Mouse (Mus musculus) CH12.LX (cell line): ENCODE data around the gene Mex3d. TPM values are rescaled to one million over a fixed set of nuclear protein-coding genes. Genes with fewer than 3 reads are reported as not detected.
A peak's percentile ranks its signal among the peaks of the same experiment; 100 is the strongest.

ENCODE experiments used
- DNase-seq: peaks from one replicate; pipeline ENCODE4 v3.0.0-alpha.2; 2013; ENCODE audit errors: extremely low read depth
- H3K27ac ChIP-seq: 2 replicates; pipeline ENCODE4 v1.5.1; 2012; ENCODE audit warnings: low read depth, mild to moderate bottlenecking, control low read depth, moderate library complexity; ENCODE audit not compliant: insufficient read depth
- H3K27me3 ChIP-seq: replicated peaks from 2 replicates; pipeline ENCODE3; 2012; ENCODE audit warnings: inconsistent platforms
- H3K36me3 ChIP-seq, 2 experiments: replicated peaks in 1 of 2; 2 replicates each; pipeline versions ENCODE3 to v1.6.1; 2012; ENCODE audit warnings: inconsistent platforms in 1 of 2, low read length in 1 of 2, mild to moderate bottlenecking in 1 of 2, mixed read lengths in 1 of 2, moderate library complexity in 1 of 2; ENCODE audit not compliant: control insufficient read depth in 1 of 2, insufficient read depth in 1 of 2
- H3K4me1 ChIP-seq, 2 experiments: 2 replicates each; pipeline ENCODE4 v1.6.1; 2012; ENCODE audit warnings: inconsistent platforms in 1 of 2, moderate library complexity in 1 of 2; ENCODE audit not compliant: insufficient read depth in 2 of 2, control insufficient read depth in 1 of 2
- H3K4me2 ChIP-seq: 2 replicates; pipeline ENCODE4 v1.6.1; 2012; ENCODE audit warnings: low read depth, mild to moderate bottlenecking, control low read depth; ENCODE audit not compliant: poor library complexity, insufficient read depth, severe bottlenecking
- H3K4me3 ChIP-seq, 3 experiments: fragments of 150-350 bp in 1 of 3; sonication (generic) in 1 of 3; replicated peaks in 1 of 3; 2 replicates each; pipeline versions ENCODE3 to v1.5.1; 2011 to 2012; ENCODE audit warnings: low read depth in 2 of 3, low read length in 2 of 3, mild to moderate bottlenecking in 2 of 3, moderate library complexity in 2 of 3, control low read depth in 1 of 3, improper control_type of control experiment in 1 of 3, inconsistent platforms in 1 of 3, mixed read lengths in 1 of 3; ENCODE audit not compliant: poor library complexity in 1 of 3
- H3K79me2 ChIP-seq: replicated peaks from 2 replicates; pipeline ENCODE4 v1.6.1; 2012; ENCODE audit warnings: mild to moderate bottlenecking, moderate library complexity; ENCODE audit not compliant: control insufficient read depth, poor library complexity, insufficient read depth, severe bottlenecking; ENCODE audit errors: extremely low read depth
- H3K9ac ChIP-seq: 2 replicates; pipeline ENCODE4 v1.6.1; 2012; ENCODE audit warnings: low read depth, mild to moderate bottlenecking, control low read depth, moderate library complexity; ENCODE audit not compliant: insufficient read depth
- H3K9me3 ChIP-seq: replicated peaks from 2 replicates; pipeline ENCODE3; 2012; ENCODE audit warnings: low read length, inconsistent platforms, mixed read lengths
- CHD1 ChIP-seq: IDR thresholded peaks from 2 replicates; pipeline ENCODE4 v1.6.1; 2012; ENCODE audit warnings: low read depth, low read length, improper control_type of control experiment, inconsistent platforms
- CHD2 ChIP-seq: IDR thresholded peaks from 2 replicates; pipeline ENCODE4 v1.6.1; 2011; ENCODE audit warnings: low read length, improper control_type of control experiment
- ELF1 ChIP-seq: IDR thresholded peaks from 2 replicates; pipeline ENCODE4 v1.6.1; 2014; ENCODE audit warnings: low read depth, mild to moderate bottlenecking, inconsistent platforms, low read length, improper control_type of control experiment
- EP300 ChIP-seq: IDR thresholded peaks from 2 replicates; pipeline ENCODE4 v1.6.1; 2011; ENCODE audit warnings: low read length, improper control_type of control experiment
- ETS1 ChIP-seq: conservative IDR thresholded peaks from 2 replicates; pipeline ENCODE4 v1.6.1; 2012; ENCODE audit warnings: low read depth, mild to moderate bottlenecking, inconsistent platforms, low read length, improper control_type of control experiment, moderate library complexity
- HCFC1 ChIP-seq: IDR thresholded peaks from 2 replicates; pipeline ENCODE4 v1.6.1; 2012; ENCODE audit warnings: low read depth, mild to moderate bottlenecking, inconsistent platforms, low read length, improper control_type of control experiment
- KAT2A ChIP-seq: IDR thresholded peaks from 2 replicates; pipeline ENCODE4 v1.6.1; 2012; ENCODE audit warnings: low read length, improper control_type of control experiment, inconsistent platforms; ENCODE audit not compliant: insufficient replicate concordance
- MAZ ChIP-seq: IDR thresholded peaks from 2 replicates; pipeline ENCODE4 v1.6.1; 2012; ENCODE audit warnings: low read depth, mild to moderate bottlenecking, inconsistent platforms, low read length, improper control_type of control experiment, moderate library complexity
- MYC ChIP-seq: IDR thresholded peaks from 2 replicates; pipeline ENCODE4 v1.6.1; 2011; ENCODE audit warnings: low read depth, mild to moderate bottlenecking, improper control_type of control experiment, low read length
- NELFE ChIP-seq: IDR thresholded peaks from 2 replicates; pipeline ENCODE4 v1.6.1; 2011; ENCODE audit warnings: low read depth, low read length, improper control_type of control experiment
- NRF1 ChIP-seq: IDR thresholded peaks from 2 replicates; pipeline ENCODE4 v1.6.1; 2014; ENCODE audit warnings: low read depth, mild to moderate bottlenecking, inconsistent platforms, low read length, improper control_type of control experiment, moderate library complexity
- POLR2A ChIP-seq: IDR thresholded peaks from 2 replicates; pipeline ENCODE4 v1.6.1; 2011; ENCODE audit warnings: low read depth, mild to moderate bottlenecking, improper control_type of control experiment, low read length
- POLR2AphosphoS2 ChIP-seq: IDR thresholded peaks from 2 replicates; pipeline ENCODE4 v1.6.1; 2011; ENCODE audit warnings: low read depth, low read length, improper control_type of control experiment
- TBP ChIP-seq: conservative IDR thresholded peaks from 2 replicates; pipeline ENCODE4 v1.6.1; 2011; ENCODE audit warnings: low read depth, low read length, improper control_type of control experiment
- TCF12 ChIP-seq: IDR thresholded peaks from 2 replicates; pipeline ENCODE4 v1.6.1; 2014; ENCODE audit warnings: low read depth, mild to moderate bottlenecking, inconsistent platforms, low read length, improper control_type of control experiment
- ZC3H11A ChIP-seq: IDR thresholded peaks from 2 replicates; pipeline ENCODE4 v1.6.1; 2012; ENCODE audit warnings: low read depth, mild to moderate bottlenecking, inconsistent platforms, low read length, improper control_type of control experiment
- ZMIZ1 ChIP-seq: IDR thresholded peaks from 2 replicates; pipeline ENCODE4 v1.6.1; 2012; ENCODE audit warnings: low read depth, mild to moderate bottlenecking, inconsistent platforms, low read length, improper control_type of control experiment
- dilution Hi-C: fragments of 300-500 bp; cut with MboI; formaldehyde crosslinking; loops from 2 replicates; pipeline ENCODE4 v1.14.3; 2020; ENCODE audit warnings: low sequenced_read_pairs; ENCODE audit not compliant: extremely low pct_unique_long_range_greater_than_20kb, extremely low pct_ligation_motif_present
- in situ Hi-C: fragments of 300-500 bp; cut with MboI; formaldehyde crosslinking; loops from 3 replicates; pipeline ENCODE4 v1.14.3; 2019; ENCODE audit warnings: low sequenced_read_pairs, low pct_ligation_motif_present, low pct_unique_long_range_greater_than_20kb, mixed read lengths
- polyA plus RNA-seq: library from polyadenylated mRNA; unstranded; fragments of >175 nt; gene quantifications from 2 replicates; pipeline ENCODE4 v1.2.1, GENCODE M21; 2012; ENCODE audit warnings: low read depth; ENCODE audit not compliant: insufficient read length
- total RNA-seq, 2 experiments: library from RNA; depleted of rRNA; stranded (reverse); fragments of 300-350 nt in 1 of 2; fragments of >200 nt in 1 of 2; gene quantifications; 2 replicates each; pipeline ENCODE4 v1.2.3; 2012 to 2014

Gene Mex3d
- total and polyA plus RNA-seq, 3 experiments, result 5.9 to 8.5 (median 6.6) TPM

GRCm38 (mm10) chr10:80407924-80408323, 20.5 kb upstream of the Mex3d start:
- no peak overlapping the region for H3K9ac ChIP-seq
- in situ Hi-C loops (no loop called here), dilution Hi-C loops (no loop called here)
- H3K27ac ChIP-seq, result peak overlapping the region; percentile 48; the same call in 1 of the 2 replicates
- peaks cover 59 to 77% of the 10 kb centered on the region in 2 experiments for H3K36me3 ChIP-seq
- peaks cover 9% of the 10 kb centered on the region for H3K9me3 ChIP-seq
- DNase-seq, result no peak
- peaks cover 20 to 33% of the 10 kb centered on the region in 2 experiments for H3K4me1 ChIP-seq
- TF ChIP-seq CHD1 (no peak), ZC3H11A (no peak), ZMIZ1 (peak; percentile 10; the same call in 1 of the 2 replicates), POLR2AphosphoS2 (0 out of 2 replicates have a peak, but pooled peaks have one; percentile 75)
- TF ChIP-seq, all 38 proteins: peak for 2
- no peak overlapping the region for H3K4me2 ChIP-seq
- H3K4me3 ChIP-seq, result no peak overlapping the region
- no peaks in the 10 kb centered on the region for H3K27me3 ChIP-seq
- peaks cover 25% of the 10 kb centered on the region for H3K79me2 ChIP-seq

GRCm38 (mm10) chr10:80406684-80407501, 19.4 kb upstream of the Mex3d start, which contains the start of gene Uqcr11:
Gene Uqcr11, minus strand, starts transcription at chr10:80406830.
- peak; percentile 91 for TF ChIP-seq NRF1
- TF ChIP-seq KAT2A, result peak; percentile 70; the same call in 1 of the 2 replicates
- TF ChIP-seq TBP, result peak; percentile 80
- peak; percentile 83 for TF ChIP-seq NELFE
- TF ChIP-seq HCFC1, result peak; percentile 81
- TF ChIP-seq TCF12, result peak; percentile 71; the same call in 1 of the 2 replicates
- TF ChIP-seq MYC, result peak; percentile 65
- TF ChIP-seq ELF1, result peak; percentile 85
- peak; percentile 60; the same call in 1 of the 2 replicates for TF ChIP-seq POLR2AphosphoS2
- no peak for TF ChIP-seq ETS1
- no peak; the same call in none of the 2 replicates for TF ChIP-seq POLR2A
- TF ChIP-seq MAZ, result 0 out of 2 replicates have a peak, but pooled peaks have one; percentile 26
- TF ChIP-seq EP300, result no peak
- TF ChIP-seq CHD2, result no peak
- Histone ChIP-seq H3K4me2 (peak within 1 kb of the TSS; percentile 83), H3K9me3 (peaks cover 9% of the 10 kb centered on the region), H3K27me3 (no peaks in the 10 kb centered on the region), H3K9ac (peak within 1 kb of the TSS; percentile 81), H3K36me3 (peaks cover 56 to 76% of the 10 kb centered on the region in 2 experiments), H3K27ac (peak within 1 kb of the TSS; percentile 48), H3K79me2 (peaks cover 25% of the 10 kb centered on the region), H3K4me3 (peak within 1 kb of the TSS; percentile 85 to 97 (median 95)), H3K4me1 (peaks cover 16 to 33% of the 10 kb centered on the region in 2 experiments)
- peak; percentile 92 for DNase-seq
- dilution Hi-C loops (no loop called here), in situ Hi-C loops (no loop called here)
